Mouse (Mus musculus): Measurements from ENCODE around the gene Snrnp25.

DNA sequence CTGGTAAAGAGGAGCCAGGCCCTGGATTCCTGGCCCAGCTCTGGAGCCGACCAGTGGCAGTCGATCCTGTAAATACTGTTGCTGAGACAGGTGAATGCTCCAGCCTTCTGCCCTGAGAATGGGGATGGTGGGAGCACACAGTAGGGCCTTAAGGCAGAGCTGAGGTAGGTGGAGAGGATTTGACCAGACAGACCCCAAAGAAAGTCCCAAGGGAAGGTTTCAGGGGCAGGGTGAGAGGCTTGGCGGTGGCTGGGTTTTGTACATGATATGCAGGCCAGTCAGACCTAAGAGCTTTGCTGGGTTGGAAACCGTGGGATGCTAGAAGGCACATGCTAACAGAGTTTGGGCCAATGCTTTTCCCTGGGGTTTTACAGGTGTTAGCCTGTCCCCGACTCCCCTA is 10.6 kb upstream of the Snrnp25 start:
- TF ChIP-seq POLR2A (IDR thresholded peaks at IDR 0.05; ENCODE audit: control insufficient read depth in 1 of 2, insufficient read depth in 1 of 2, low read depth in 1 of 2, low read length in 2 of 2, poor library complexity in 1 of 2) (no peak), NRF1 (IDR thresholded peaks at IDR 0.05; ENCODE audit: insufficient read depth, low read depth, low read length, poor library complexity, severe bottlenecking) (no peak), MAX (IDR thresholded peaks at IDR 0.05; ENCODE audit: low read length) (no peak), TCF12 (IDR thresholded peaks at IDR 0.05; ENCODE audit: low read depth, low read length) (no peak), UBTF (IDR thresholded peaks at IDR 0.05; ENCODE audit: borderline replicate concordance, insufficient read depth, low read depth, low read length) (no peak)
